In the genomic region with DNA sequence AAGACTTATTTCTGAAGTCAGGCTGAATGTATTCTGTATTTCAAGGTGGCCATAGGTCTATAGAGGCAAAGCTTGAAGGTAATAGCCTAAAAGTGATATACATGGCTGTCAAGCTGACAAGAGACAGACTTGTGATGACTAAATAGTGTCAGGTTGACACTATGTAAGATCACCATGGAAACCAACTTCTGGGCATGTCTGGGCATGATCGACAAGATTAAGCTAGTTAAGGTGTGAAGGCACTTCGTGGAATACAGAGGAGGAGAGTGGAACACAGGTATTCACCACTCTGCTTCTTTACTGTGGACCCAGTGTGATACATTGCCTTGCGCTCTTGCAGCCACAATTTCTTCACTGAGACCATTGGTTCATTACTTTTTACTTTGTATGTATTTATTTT, we compare ENCODE assay signal across 25 mouse cellular contexts. TPM values are rescaled to one million over a fixed set of nuclear protein-coding genes. Genes with fewer than 3 reads are reported as not detected.
A peak's percentile ranks its signal among the peaks of the same experiment; 100 is the strongest.
DNase-seq lines count a peak whose midpoint lies in the region; TF ChIP-seq lines count a peak whose summit lies in the region.
"Had no signal": no experiment of that assay in that cellular context is flagged by ENCODE, and none has a peak within 500 bp of the region (broad histone marks: within the 10 kb centered on the region; RNA-seq: fewer than 3 reads in every experiment).

No protein-coding gene starts in this region.

- H3K9me3 ChIP-seq in ES-Bruce4 (replicated peaks; ENCODE audit: control insufficient read depth, insufficient read depth, low read length, poor library complexity, severe bottlenecking): no peaks in the 10 kb centered on the region
- H3K9me3 ChIP-seq: embryonic facial prominence, embryonic 10.5 days; embryonic facial prominence, embryonic 12.5 days; forebrain, embryonic 13.5 days; forebrain, embryonic 15.5 days; G1E had no signal

- peak overlapping the region; percentile 33; the same call in 1 of the 2 replicates for H3K27ac ChIP-seq in ES-Bruce4 (ENCODE audit: insufficient read depth, low read length)
- H3K27ac ChIP-seq: embryonic facial prominence, embryonic 10.5 days; embryonic facial prominence, embryonic 12.5 days; forebrain, embryonic 13.5 days; forebrain, embryonic 15.5 days had no signal

- TF ChIP-seq CTCF in ES-Bruce4 (IDR thresholded peaks at IDR 0.05; ENCODE audit: low read depth, low read length): no peak

- no peaks in the 10 kb centered on the region for H3K36me3 ChIP-seq in ES-Bruce4 (ENCODE audit: control insufficient read depth, insufficient read depth, low read length, poor library complexity, severe bottlenecking)
- H3K36me3 ChIP-seq: embryonic facial prominence, embryonic 10.5 days; embryonic facial prominence, embryonic 12.5 days; forebrain, embryonic 15.5 days; G1E had no signal

- no peak for TF ChIP-seq EP300 in ES-Bruce4 (IDR thresholded peaks at IDR 0.05; ENCODE audit: insufficient read depth, low read depth, low read length)

- H3K27me3 ChIP-seq in ES-Bruce4 (ENCODE audit: control insufficient read depth, insufficient read depth, low read length, poor library complexity, severe bottlenecking): no peaks in the 10 kb centered on the region; the same call in 1 of the 2 replicates
- H3K27me3 ChIP-seq: embryonic facial prominence, embryonic 12.5 days; forebrain, embryonic 13.5 days; forebrain, embryonic 15.5 days; Patski had no signal

- H3K4me3 ChIP-seq in ES-Bruce4 (ENCODE audit: low read depth, low read length): no peak overlapping the region
- H3K4me3 ChIP-seq: embryonic facial prominence, embryonic 10.5 days; embryonic facial prominence, embryonic 12.5 days; forebrain, embryonic 13.5 days; forebrain, embryonic 15.5 days had no signal

- H3K4me1 ChIP-seq in ES-Bruce4 (ENCODE audit: control insufficient read depth, insufficient read depth, low read length): peaks cover 4% of the 10 kb centered on the region
- H3K4me1 ChIP-seq: embryonic facial prominence, embryonic 10.5 days; embryonic facial prominence, embryonic 12.5 days; forebrain, embryonic 13.5 days; forebrain, embryonic 15.5 days had no signal

- intact Hi-C loops in gastrocnemius, postnatal 36 days (cut with DNase I): no loop called here

- DNase-seq in ES-CJ7 (ENCODE audit: low read depth, low spot score): peak; percentile 46
- DNase-seq in R1 (ENCODE audit: low read depth, low spot score): peak; percentile 59
- peak; percentile 58 for DNase-seq in ZHBTc4 (ENCODE audit: low read depth, low spot score)
- DNase-seq in natural killer cell, adult 2 months (ENCODE audit: low spot score in 2 of 2): no peak
- no peak for DNase-seq in gastrocnemius, postnatal 36 days
- DNase-seq in kidney, adult 11 months: no peak
- no peak for DNase-seq in testis, postnatal 10 days (ENCODE audit: low spot score)
- DNase-seq: adrenal gland, adult 2 months; adrenal gland, postnatal 10 days; adrenal gland, postnatal 25 days; cerebellum, adult 11-12 months; cerebellum, adult 2 months; cerebellum, adult 9-10 months; cerebellum, postnatal 10 days; cerebellum, postnatal 25 days; forebrain, postnatal 0 days had no signal

- no peak overlapping the region for H3K9ac ChIP-seq in ES-Bruce4 (ENCODE audit: low read depth, poor library complexity, severe bottlenecking)
- H3K9ac ChIP-seq: embryonic facial prominence, embryonic 12.5 days; forebrain, embryonic 13.5 days; forebrain, embryonic 15.5 days; forebrain, postnatal 0 days had no signal

- TF ChIP-seq POLR2A in ES-Bruce4 (IDR thresholded peaks at IDR 0.05; ENCODE audit: insufficient read depth, low read length): no peak

RNA-seq across cellular contexts. Expression of a gene that starts 46.9 kb away (rescaled TPM):
- polyA plus RNA-seq in ES-Bruce4 (2011; ENCODE audit: insufficient read depth, insufficient read length, low read depth, missing spikeins): not detected in 2 replicates
- total RNA-seq in gastrocnemius, postnatal 36 days (2021): not detected
- total RNA-seq: adrenal gland, adult 2 months; adrenal gland, postnatal 10 days; adrenal gland, postnatal 25 days; adrenal gland, postnatal 4 days; forebrain, postnatal 0 days; G1E had no signal
- polyA plus RNA-seq: adrenal gland, adult 2 months; C2C12; cerebellum, adult 2 months; embryonic facial prominence, embryonic 10.5 days; G1E; Patski had no signal

Comparison
In these comparisons a context has a peak if more than half of its experiments do, and no peak if none do; other contexts are left out.
1. DNase-seq: peak in ES-CJ7 (single experiment), R1 (single experiment) and ZHBTc4 (single experiment); none in natural killer cell, adult 2 months (0 of 2), gastrocnemius, postnatal 36 days (0 of 2), kidney, adult 11 months (single experiment) and testis, postnatal 10 days (single experiment).